Mouse (Mus musculus) midbrain, embryonic 13.5 days (tissue): ENCODE results near the gene Dpep1. TPM values are rescaled to one million over a fixed set of nuclear protein-coding genes. Genes with fewer than 3 reads are reported as not detected.

Experiments
- ATAC-seq: fragments of 200-750 bp; cut with Nextera tagmentation; 2 replicates; pipeline ENCODE4 v1.8.0; 2017; ENCODE audit warnings: mild to moderate bottlenecking, moderate TSS enrichment, moderate library complexity
- H3K27ac ChIP-seq: fragments of 300-500 bp; sonication (generic); 2 replicates; pipeline ENCODE4 v1.5.1; 2015; ENCODE audit warnings: inconsistent platforms, mild to moderate bottlenecking, moderate library complexity
- H3K27me3 ChIP-seq: fragments of 300-500 bp; sonication (generic); 2 replicates; pipeline ENCODE4 v1.6.1; 2015; ENCODE audit warnings: mild to moderate bottlenecking, inconsistent platforms
- H3K36me3 ChIP-seq: fragments of 300-500 bp; sonication (generic); 2 replicates; pipeline ENCODE4 v1.6.1; 2015; ENCODE audit warnings: mild to moderate bottlenecking, inconsistent platforms
- H3K4me1 ChIP-seq: fragments of 300-500 bp; sonication (generic); replicated peaks from 2 replicates; pipeline ENCODE4 v1.6.1; 2015; ENCODE audit warnings: inconsistent platforms
- H3K4me2 ChIP-seq: fragments of 300-500 bp; sonication (generic); replicated peaks from 2 replicates; pipeline ENCODE4 v1.6.1; 2015; ENCODE audit warnings: moderate library complexity, mild to moderate bottlenecking, inconsistent platforms
- H3K4me3 ChIP-seq: fragments of 300-500 bp; sonication (generic); replicated peaks from 2 replicates; pipeline ENCODE4 v1.5.1; 2015; ENCODE audit warnings: mild to moderate bottlenecking, inconsistent platforms
- H3K9ac ChIP-seq: fragments of 300-500 bp; sonication (generic); replicated peaks from 2 replicates; pipeline ENCODE4 v1.6.1; 2015; ENCODE audit warnings: mild to moderate bottlenecking, inconsistent platforms
- H3K9me3 ChIP-seq: fragments of 300-500 bp; sonication (generic); 2 replicates; pipeline ENCODE4 v1.6.1; 2016; ENCODE audit warnings: mild to moderate bottlenecking, inconsistent platforms
- WGBS: fragments of 180-500 bp; shearing (Covaris S2); methylation state at CpG from one replicate; pipeline ENCODE4 v1.1.7; 2015; 5-methylcytosine and 5-hydroxymethylcytosine counted together
- polyA plus RNA-seq: library from polyadenylated mRNA; unstranded; fragments of >200 nt; fragmentation: Nextera tagmentation; extraction: Ambion mirVana; gene quantifications from 2 replicates; pipeline ENCODE4 v1.2.1, GENCODE M21; 2015

Dpep1 gene
- polyA plus RNA-seq, 1 experiment from 2014 or later, result not detected

GRCm38 (mm10) chr8:123235520-123236497 is 49.8 kb downstream of the Dpep1 start, which contains the start of gene Spata2l:
Spata2l (minus strand) TSS chr8:123236233.
- Histone ChIP-seq H3K27ac (no peak within 1 kb of the TSS), H3K9ac (peak within 1 kb of the TSS; percentile 68), H3K36me3 (0 out of 2 replicates have a peak, but pooled peaks cover 3% of the 10 kb centered on the region), H3K4me3 (peak within 1 kb of the TSS; percentile 42), H3K9me3 (no peaks in the 10 kb centered on the region), H3K4me2 (peak within 1 kb of the TSS; percentile 74), H3K27me3 (peaks cover 41% of the 10 kb centered on the region), H3K4me1 (peaks cover 30% of the 10 kb centered on the region)
- peak; percentile 73 for ATAC-seq
- 1% methylated on average over 56 of the region's 57 CpGs for WGBS

- H3K9me3 ChIP-seq, result no peaks in the 10 kb centered on the region
- H3K4me3 ChIP-seq, result no peak overlapping the region
- H3K9ac ChIP-seq, result no peak overlapping the region
- no peak overlapping the region for H3K4me2 ChIP-seq
- H3K27me3 ChIP-seq, result peaks cover 27% of the 10 kb centered on the region
- peaks cover 21% of the 10 kb centered on the region for H3K4me1 ChIP-seq
- no peak for ATAC-seq
- H3K27ac ChIP-seq, result no peak overlapping the region
- 83% methylated on average over 10 of the region's 10 CpGs for WGBS
- H3K36me3 ChIP-seq, result peaks cover 31% of the 10 kb centered on the region
Measured at GRCm38 (mm10) chr8:123239398-123239797, 53.4 kb downstream of the Dpep1 start.

DNA sequence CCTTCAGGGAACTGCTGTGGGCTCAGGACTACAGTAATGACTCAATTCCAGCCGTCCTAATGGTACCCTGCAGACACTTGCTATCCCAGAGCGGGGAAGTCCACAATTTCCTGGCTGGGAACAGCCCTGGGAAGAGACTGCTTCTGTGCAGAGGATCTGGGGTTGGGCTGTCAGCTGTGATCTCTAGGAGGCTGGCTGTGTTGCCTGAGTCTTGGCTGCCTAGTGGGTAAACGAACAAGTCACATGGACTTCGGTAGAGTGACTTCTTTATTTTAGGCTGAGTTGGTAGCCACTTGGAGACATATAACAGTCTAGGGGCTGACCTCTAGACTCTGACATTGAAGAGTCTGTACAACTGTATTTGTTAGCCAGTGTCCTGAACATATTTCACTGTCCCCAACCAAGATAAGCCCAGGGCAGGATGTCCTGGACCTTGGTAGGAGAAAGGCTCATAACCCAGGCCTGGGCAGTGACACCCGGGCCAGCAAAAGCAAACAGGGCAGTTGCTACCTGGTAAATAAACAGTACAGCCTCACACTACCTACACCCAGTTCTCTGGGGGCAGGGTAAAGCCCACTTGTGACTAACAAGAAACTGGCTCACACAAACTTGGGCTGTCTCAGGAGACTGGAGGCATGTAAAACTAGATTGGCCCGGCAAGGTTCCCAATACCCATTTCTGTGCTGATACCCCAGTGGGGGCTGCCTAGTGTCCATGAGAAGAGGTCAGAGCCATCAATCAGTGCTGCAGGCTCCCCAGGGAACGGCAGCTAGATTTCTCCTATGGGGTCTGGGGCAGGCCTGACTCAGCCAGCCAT is 56.3 kb downstream of the Dpep1 start:
- H3K36me3 ChIP-seq, result peaks cover 61% of the 10 kb centered on the region

DNA sequence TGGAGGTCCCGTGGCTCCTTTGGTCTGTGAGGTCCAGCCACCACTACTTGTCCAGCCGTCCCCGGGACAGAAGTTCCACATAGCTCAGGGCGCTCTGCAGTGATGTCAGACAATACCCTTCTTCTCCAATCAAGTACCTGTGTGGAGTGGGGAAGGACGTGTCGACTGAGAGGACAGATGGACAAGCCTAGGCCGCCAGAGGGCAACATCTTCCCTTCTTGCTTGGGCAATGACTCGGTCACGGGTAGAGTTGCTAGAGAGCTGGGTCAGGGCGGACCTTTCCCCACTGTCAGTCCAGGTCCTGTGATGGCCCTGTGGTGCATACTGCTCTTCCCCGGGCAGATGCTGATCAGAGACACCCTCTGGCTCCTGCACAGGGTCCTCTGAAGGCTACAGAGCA is 57.0 kb downstream of the Dpep1 start:
- 70% methylated on average over 11 of the region's 11 CpGs for WGBS
- no peaks in the 10 kb centered on the region for H3K4me1 ChIP-seq
- H3K4me3 ChIP-seq, result no peak overlapping the region
- ATAC-seq, result no peak
- H3K9me3 ChIP-seq, result no peaks in the 10 kb centered on the region
- H3K27ac ChIP-seq, result no peak overlapping the region
- H3K4me2 ChIP-seq, result no peak overlapping the region
- no peak overlapping the region for H3K9ac ChIP-seq
- H3K27me3 ChIP-seq, result no peaks in the 10 kb centered on the region
- peaks cover 68% of the 10 kb centered on the region for H3K36me3 ChIP-seq

More for the DNA sequence above, 56.3 kb downstream of the Dpep1 start:
- Histone ChIP-seq H3K27me3 (no peaks in the 10 kb centered on the region), H3K9me3 (no peaks in the 10 kb centered on the region), H3K9ac (no peak overlapping the region), H3K4me3 (no peak overlapping the region), H3K4me2 (no peak overlapping the region), H3K27ac (no peak overlapping the region), H3K4me1 (no peaks in the 10 kb centered on the region)
- WGBS, result 92% methylated on average over 7 of the region's 7 CpGs
- ATAC-seq, result no peak

DNA sequence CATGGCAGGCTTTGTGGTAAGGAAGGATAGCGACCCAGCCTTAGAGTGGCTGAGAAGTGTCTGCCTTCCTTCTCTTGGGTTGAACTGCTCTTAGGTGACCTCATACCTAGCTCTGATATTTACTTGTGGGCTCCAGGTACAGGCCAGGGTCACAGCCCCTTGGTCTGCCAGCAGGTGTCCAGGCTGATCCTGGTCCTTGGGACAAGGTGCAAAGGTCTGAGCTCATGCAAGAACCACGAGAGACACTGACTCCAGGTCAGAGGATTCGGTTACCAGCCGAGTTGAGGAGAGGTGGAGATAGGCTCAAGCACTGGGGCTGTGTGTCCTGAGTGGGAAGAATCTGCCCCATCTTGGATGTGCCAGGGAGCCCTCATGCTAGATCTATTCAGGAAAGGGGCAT is 58.3 kb downstream of the Dpep1 start:
- WGBS, result 94% methylated on average over 4 of the region's 4 CpGs
- H3K27me3 ChIP-seq, result no peaks in the 10 kb centered on the region
- no peaks in the 10 kb centered on the region for H3K4me1 ChIP-seq
- H3K9me3 ChIP-seq, result no peaks in the 10 kb centered on the region
- no peak for ATAC-seq
- H3K4me3 ChIP-seq, result no peak overlapping the region
- H3K36me3 ChIP-seq, result peaks cover 81% of the 10 kb centered on the region
- H3K27ac ChIP-seq, result no peak overlapping the region
- H3K9ac ChIP-seq, result no peak overlapping the region
- no peak overlapping the region for H3K4me2 ChIP-seq

DNA sequence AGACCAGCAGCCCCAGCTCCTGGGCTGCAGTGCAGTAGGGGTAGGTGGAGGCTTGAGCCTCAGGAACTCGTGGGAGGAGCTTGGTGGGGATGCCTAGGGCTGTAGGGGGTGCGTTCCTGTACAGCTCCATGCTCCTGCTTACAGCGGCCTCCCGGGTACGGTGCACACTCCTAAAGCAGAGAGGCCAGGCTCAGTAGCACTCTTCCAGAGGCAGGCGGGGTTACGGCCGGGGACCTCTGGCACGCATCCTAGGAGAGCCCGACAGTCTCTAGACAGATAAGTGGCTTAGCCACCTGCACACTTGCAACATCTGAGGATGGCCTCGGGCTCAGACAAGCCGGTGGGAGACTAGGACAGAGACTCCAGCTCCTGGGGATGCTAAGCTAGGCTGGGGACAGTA is 59.5 kb downstream of the Dpep1 start:
- H3K27ac ChIP-seq, result no peak overlapping the region
- no peak for ATAC-seq
- peaks cover 93% of the 10 kb centered on the region for H3K36me3 ChIP-seq
- no peaks in the 10 kb centered on the region for H3K9me3 ChIP-seq
- H3K4me3 ChIP-seq, result no peak overlapping the region
- 93% methylated on average over 12 of the region's 12 CpGs for WGBS
- no peak overlapping the region for H3K4me2 ChIP-seq
- H3K27me3 ChIP-seq, result no peaks in the 10 kb centered on the region
- H3K9ac ChIP-seq, result no peak overlapping the region
- H3K4me1 ChIP-seq, result no peaks in the 10 kb centered on the region

- Histone ChIP-seq H3K36me3 (peaks cover 95% of the 10 kb centered on the region), H3K27ac (no peak overlapping the region), H3K4me2 (no peak overlapping the region), H3K9ac (no peak overlapping the region), H3K9me3 (no peaks in the 10 kb centered on the region), H3K27me3 (no peaks in the 10 kb centered on the region), H3K4me1 (peaks cover 4% of the 10 kb centered on the region), H3K4me3 (no peak overlapping the region)
- ATAC-seq, result no peak
- 97% methylated on average over 6 of the region's 6 CpGs for WGBS
Measured at GRCm38 (mm10) chr8:123247748-123248147, 61.7 kb downstream of the Dpep1 start.

DNA sequence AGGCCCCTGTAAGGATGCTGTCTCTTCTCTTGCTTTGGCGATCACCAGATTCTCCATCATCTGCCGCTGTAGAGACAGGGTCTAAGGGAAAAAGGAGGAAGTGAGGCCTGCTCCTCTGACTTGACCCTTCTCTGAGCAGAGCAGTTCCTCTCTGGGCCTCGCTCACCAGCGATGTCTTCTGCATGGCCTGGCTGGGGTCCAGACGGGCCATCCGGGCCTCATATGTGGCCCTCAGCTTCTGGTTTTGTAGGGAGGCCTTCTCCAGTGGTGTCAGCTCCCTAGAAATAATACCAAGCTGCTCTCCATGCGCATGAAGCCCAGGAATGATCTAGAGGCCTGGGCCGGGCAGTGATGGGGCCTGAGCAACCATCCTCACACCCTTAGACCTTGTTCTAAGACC is 62.6 kb downstream of the Dpep1 start:
- H3K36me3 ChIP-seq, result peaks cover 86% of the 10 kb centered on the region
- H3K27me3 ChIP-seq, result no peaks in the 10 kb centered on the region
- no peak overlapping the region for H3K27ac ChIP-seq
- no peak overlapping the region for H3K4me2 ChIP-seq
- no peak for ATAC-seq
- H3K9me3 ChIP-seq, result no peaks in the 10 kb centered on the region
- peaks cover 11% of the 10 kb centered on the region for H3K4me1 ChIP-seq
- WGBS, result 96% methylated on average over 8 of the region's 8 CpGs
- no peak overlapping the region for H3K4me3 ChIP-seq
- H3K9ac ChIP-seq, result no peak overlapping the region

- ATAC-seq, result no peak
Measured at GRCm38 (mm10) chr8:123250940-123251339, 64.9 kb downstream of the Dpep1 start.

More at GRCm38 (mm10) chr8:123250940-123251339, 64.9 kb downstream of the Dpep1 start:
- Histone ChIP-seq H3K4me1 (peaks cover 24% of the 10 kb centered on the region), H3K27me3 (no peaks in the 10 kb centered on the region), H3K4me3 (no peak overlapping the region), H3K9me3 (no peaks in the 10 kb centered on the region), H3K4me2 (no peak overlapping the region), H3K27ac (no peak overlapping the region), H3K9ac (no peak overlapping the region), H3K36me3 (peaks cover 63% of the 10 kb centered on the region)
- WGBS, result 98% methylated on average over 5 of the region's 5 CpGs

Other genes starting within 250 kb of the Dpep1 start
- 32.3 and 34.4 TPM in 2 replicates for gene Ankrd11, start 144.0 kb upstream of the Dpep1 start, polyA plus RNA-seq
- gene Spg7, start 123.3 kb upstream of the Dpep1 start, polyA plus RNA-seq, result 52.0 and 52.2 TPM in 2 replicates
- 776 and 798 TPM in 2 replicates for gene Rpl13, start 83.9 kb upstream of the Dpep1 start, polyA plus RNA-seq
- 1.6 and 1.9 TPM in 2 replicates for gene Cpne7, start 68.9 kb upstream of the Dpep1 start, polyA plus RNA-seq
- gene Sult5a1, start 27.9 kb upstream of the Dpep1 start, polyA plus RNA-seq, result 0.77 and 1.0 TPM in 2 replicates
- gene Chmp1a, start 26.5 kb downstream of the Dpep1 start, polyA plus RNA-seq, result 196 and 212 TPM in 2 replicates
- 6.5 and 7.2 TPM in 2 replicates for gene Spata33, start 26.6 kb downstream of the Dpep1 start, polyA plus RNA-seq
- 48.3 and 48.7 TPM in 2 replicates for gene Cdk10, start 38.6 kb downstream of the Dpep1 start, polyA plus RNA-seq
- 2.7 and 2.8 TPM in 2 replicates for gene Spata2l, start 50.0 kb downstream of the Dpep1 start, polyA plus RNA-seq
- 23.6 and 26.3 TPM in 2 replicates for gene Zfp276, start 68.0 kb downstream of the Dpep1 start, polyA plus RNA-seq
- 51.5 and 53.4 TPM in 2 replicates for gene Vps9d1, start 68.1 kb downstream of the Dpep1 start, polyA plus RNA-seq
- gene Fanca, start 132.3 kb downstream of the Dpep1 start, polyA plus RNA-seq, result 14.0 and 15.2 TPM in 2 replicates
- 31.8 and 38.7 TPM in 2 replicates for gene Spire2, start 146.5 kb downstream of the Dpep1 start, polyA plus RNA-seq
- gene Tcf25, start 187.5 kb downstream of the Dpep1 start, polyA plus RNA-seq, result 238 and 263 TPM in 2 replicates
- gene Mc1r, start 220.9 kb downstream of the Dpep1 start, polyA plus RNA-seq, result 0.17 and 0.31 TPM in 2 replicates
- 1,993 and 2,050 TPM in 2 replicates for gene Tubb3, start 225.2 kb downstream of the Dpep1 start, polyA plus RNA-seq
- gene Def8, start 237.3 kb downstream of the Dpep1 start, polyA plus RNA-seq, result 41.7 and 42.8 TPM in 2 replicates